Mouse (Mus musculus) heart, embryonic 11.5 days (tissue): ENCODE results near the gene Slc25a41. TPM values are rescaled to one million over a fixed set of nuclear protein-coding genes. Genes with fewer than 3 reads are reported as not detected.

Experiments used
- ATAC-seq: fragments of 200-750 bp; cut with Nextera tagmentation; replicated peaks from 2 replicates; pipeline ENCODE4 v1.8.0; 2017; ENCODE audit warnings: moderate library complexity; ENCODE audit not compliant: insufficient number of reproducible peaks, low FRiP score, low TSS enrichment
- H3K27ac ChIP-seq: fragments of 300-500 bp; sonication (generic); 2 replicates; pipeline ENCODE4 v1.5.1; 2014; ENCODE audit warnings: mild to moderate bottlenecking, low read depth, low read length
- H3K27me3 ChIP-seq: fragments of 300-500 bp; sonication (generic); 2 replicates; pipeline ENCODE4 v1.6.1; 2014; ENCODE audit warnings: mild to moderate bottlenecking, low read length, mixed read lengths; ENCODE audit not compliant: control insufficient read depth, insufficient read depth
- H3K36me3 ChIP-seq: fragments of 300-500 bp; sonication (generic); 2 replicates; pipeline ENCODE4 v1.6.1; 2014; ENCODE audit warnings: mild to moderate bottlenecking, low read length, moderate library complexity, mixed read lengths; ENCODE audit not compliant: control insufficient read depth, insufficient read depth
- H3K4me1 ChIP-seq: fragments of 300-500 bp; sonication (generic); 2 replicates; pipeline ENCODE4 v1.6.1; 2014; ENCODE audit warnings: low read length; ENCODE audit not compliant: control insufficient read depth, insufficient read depth
- H3K4me2 ChIP-seq: fragments of 300-500 bp; sonication (generic); 2 replicates; pipeline ENCODE4 v1.6.1; 2014; ENCODE audit warnings: mild to moderate bottlenecking, moderate library complexity
- H3K4me3 ChIP-seq: fragments of 300-500 bp; sonication (generic); 2 replicates; pipeline ENCODE4 v1.5.1; 2014; ENCODE audit warnings: low read depth, low read length
- H3K9ac ChIP-seq: fragments of 300-500 bp; sonication (generic); 2 replicates; pipeline ENCODE4 v1.6.1; 2014; ENCODE audit warnings: mild to moderate bottlenecking, low read depth, low read length, moderate library complexity
- H3K9me3 ChIP-seq: fragments of 300-500 bp; sonication (generic); replicated peaks from 2 replicates; pipeline ENCODE4 v1.6.1; 2016; ENCODE audit warnings: low read length; ENCODE audit not compliant: control insufficient read depth
- WGBS: fragments of 180-500 bp; shearing (Covaris S2); extraction: QIAGEN DNeasy Blood & Tissue Kit; methylation state at CpG from one replicate; pipeline ENCODE4 v1.1.7; 2014; ENCODE audit not compliant: insufficient replicate concordance; 5-methylcytosine and 5-hydroxymethylcytosine counted together
- polyA plus RNA-seq: library from polyadenylated mRNA; unstranded; fragments of >200 nt; fragmentation: Nextera tagmentation; extraction: Ambion mirVana; gene quantifications from 2 replicates; pipeline ENCODE4 v1.2.1, GENCODE M21; 2014

The Slc25a41 gene
- polyA plus RNA-seq, 1 experiment from 2014 or later = not detected

DNA sequence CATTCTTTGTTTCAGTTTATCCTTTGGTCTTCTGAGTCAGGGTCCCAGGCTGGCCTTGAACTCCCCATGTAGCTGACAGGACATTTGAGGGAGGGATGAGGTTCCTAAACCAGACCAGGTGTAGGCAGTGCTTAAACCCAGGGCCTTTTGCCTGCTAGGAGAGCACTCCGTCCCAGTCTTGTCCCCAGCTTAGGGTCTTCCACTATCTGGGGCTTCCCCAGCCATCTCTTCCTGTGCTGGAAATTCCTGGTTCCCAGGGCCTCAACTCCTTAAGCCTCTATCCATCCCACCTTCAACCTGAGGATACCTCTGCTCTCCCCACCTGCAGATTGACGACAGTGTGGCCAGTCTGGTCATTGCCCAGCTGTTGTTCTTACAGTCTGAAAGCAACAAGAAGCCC, 50.5 kb downstream of the Slc25a41 start:
- Histone ChIP-seq H3K4me1 (peaks cover 4% of the 10 kb centered on the region), H3K27me3 (no peaks in the 10 kb centered on the region), H3K27ac (no peak overlapping the region), H3K4me2 (peak overlapping the region; percentile 91), H3K4me3 (peak overlapping the region; percentile 85), H3K36me3 (peaks cover 20% of the 10 kb centered on the region), H3K9me3 (no peaks in the 10 kb centered on the region), H3K9ac (peak overlapping the region; percentile 94)
- whole genome bisulfite sequencing = 64% methylated on average over 2 of the region's 2 CpGs
- no peak for ATAC-seq

- ATAC-seq = peak; percentile 89
- Histone ChIP-seq H3K27ac (peak within 1 kb of the TSS; percentile 46; the same call in 1 of the 2 replicates), H3K36me3 (peaks cover 18% of the 10 kb centered on the region), H3K4me3 (peak within 1 kb of the TSS; percentile 85), H3K4me1 (peaks cover 4% of the 10 kb centered on the region), H3K27me3 (no peaks in the 10 kb centered on the region), H3K9me3 (no peaks in the 10 kb centered on the region), H3K4me2 (peak within 1 kb of the TSS; percentile 91), H3K9ac (peak within 1 kb of the TSS; percentile 94)
- WGBS = under 1% methylated on average over 52 of the region's 52 CpGs
Observed at GRCm38 (mm10) chr17:56990115-56990746, 51.2 kb downstream of the Slc25a41 start, which contains the start of gene Clpp. Gene Clpp (plus strand): TSS chr17:56990305.

- Histone ChIP-seq H3K4me2 (peak overlapping the region; percentile 91), H3K36me3 (peaks cover 18% of the 10 kb centered on the region), H3K4me1 (peaks cover 4% of the 10 kb centered on the region), H3K9me3 (no peaks in the 10 kb centered on the region), H3K4me3 (peak overlapping the region; percentile 85), H3K9ac (peak overlapping the region; percentile 94), H3K27ac (peak overlapping the region; percentile 46; the same call in 1 of the 2 replicates), H3K27me3 (no peaks in the 10 kb centered on the region)
- ATAC-seq = peak; percentile 85
- 5% methylated on average over 25 of the region's 25 CpGs for whole genome bisulfite sequencing
Observed at GRCm38 (mm10) chr17:56989467-56990114, 51.9 kb downstream of the Slc25a41 start.

GRCm38 (mm10) chr17:56988921-56989430, 52.5 kb downstream of the Slc25a41 start:
- no peak overlapping the region for H3K27ac ChIP-seq
- peak overlapping the region; percentile 91 for H3K4me2 ChIP-seq
- H3K9me3 ChIP-seq = no peaks in the 10 kb centered on the region
- peaks cover 4% of the 10 kb centered on the region for H3K4me1 ChIP-seq
- H3K9ac ChIP-seq = peak overlapping the region; percentile 94; the same call in 1 of the 2 replicates
- peak overlapping the region; percentile 85; the same call in 1 of the 2 replicates for H3K4me3 ChIP-seq
- H3K27me3 ChIP-seq = no peaks in the 10 kb centered on the region
- peaks cover 15% of the 10 kb centered on the region for H3K36me3 ChIP-seq
- 68% methylated on average over 7 of the region's 7 CpGs for WGBS
- ATAC-seq = no peak

GRCm38 (mm10) chr17:56988441-56988840, 53.0 kb downstream of the Slc25a41 start:
- Histone ChIP-seq H3K36me3 (peaks cover 10% of the 10 kb centered on the region), H3K27me3 (no peaks in the 10 kb centered on the region), H3K4me1 (peaks cover 4% of the 10 kb centered on the region), H3K27ac (no peak overlapping the region), H3K9ac (no peak overlapping the region), H3K4me2 (no peak overlapping the region), H3K4me3 (no peak overlapping the region), H3K9me3 (no peaks in the 10 kb centered on the region)
- WGBS = 85% methylated on average over 7 of the region's 7 CpGs
- no peak for ATAC-seq

GRCm38 (mm10) chr17:56986105-56986805, 55.2 kb downstream of the Slc25a41 start:
- WGBS = 78% methylated on average over 3 of the region's 3 CpGs
- Histone ChIP-seq H3K4me2 (no peak overlapping the region), H3K9ac (no peak overlapping the region), H3K27ac (no peak overlapping the region), H3K4me3 (no peak overlapping the region), H3K4me1 (peaks cover 4% of the 10 kb centered on the region), H3K27me3 (no peaks in the 10 kb centered on the region), H3K36me3 (no peaks in the 10 kb centered on the region), H3K9me3 (no peaks in the 10 kb centered on the region)
- ATAC-seq = no peak

- no peaks in the 10 kb centered on the region for H3K9me3 ChIP-seq
- WGBS = 65% methylated on average over 3 of the region's 3 CpGs
- ATAC-seq = no peak
- no peak overlapping the region for H3K27ac ChIP-seq
- no peak overlapping the region for H3K4me2 ChIP-seq
- H3K4me3 ChIP-seq = no peak overlapping the region
- no peaks in the 10 kb centered on the region for H3K27me3 ChIP-seq
- H3K9ac ChIP-seq = no peak overlapping the region
- no peaks in the 10 kb centered on the region for H3K36me3 ChIP-seq
- no peaks in the 10 kb centered on the region for H3K4me1 ChIP-seq
Observed at GRCm38 (mm10) chr17:56985656-56986055, 55.8 kb downstream of the Slc25a41 start.

GRCm38 (mm10) chr17:56984886-56985285, 56.6 kb downstream of the Slc25a41 start:
- 69% methylated on average over 9 of the region's 9 CpGs for WGBS
- Histone ChIP-seq H3K9ac (no peak overlapping the region), H3K36me3 (no peaks in the 10 kb centered on the region), H3K27me3 (no peaks in the 10 kb centered on the region), H3K9me3 (no peaks in the 10 kb centered on the region), H3K4me3 (no peak overlapping the region), H3K27ac (no peak overlapping the region), H3K4me1 (no peaks in the 10 kb centered on the region), H3K4me2 (no peak overlapping the region)
- ATAC-seq = no peak
